Mouse (Mus musculus) small intestine, adult 2 months (tissue): ENCODE results near the gene Ncapd3. TPM values are rescaled to one million over a fixed set of nuclear protein-coding genes. Genes with fewer than 3 reads are reported as not detected.

ENCODE experiments used
- H3K27ac ChIP-seq: fragments of 200-500 bp; 2 replicates; pipeline ENCODE4 v1.5.1; 2012; ENCODE audit warnings: low read depth, low read length, control low read depth, inconsistent platforms; ENCODE audit not compliant: insufficient read depth
- H3K27me3 ChIP-seq: fragments of 200-500 bp; 2 replicates; pipeline ENCODE4 v1.6.1; 2012; ENCODE audit warnings: mild to moderate bottlenecking, moderate library complexity, low read length, inconsistent platforms; ENCODE audit not compliant: control insufficient read depth, insufficient read depth
- H3K36me3 ChIP-seq: fragments of 200-500 bp; 2 replicates; pipeline ENCODE4 v1.6.1; 2012; ENCODE audit warnings: mild to moderate bottlenecking, low read length, control low read depth, inconsistent platforms; ENCODE audit not compliant: control insufficient read depth, insufficient read depth
- H3K4me1 ChIP-seq: fragments of 200-500 bp; 2 replicates; pipeline ENCODE4 v1.6.1; 2012; ENCODE audit warnings: low read length, inconsistent platforms, mixed read lengths; ENCODE audit not compliant: control insufficient read depth, insufficient read depth, insufficient read length
- H3K4me3 ChIP-seq: fragments of 200-500 bp; 2 replicates; pipeline ENCODE4 v1.5.1; 2012; ENCODE audit warnings: low read depth, mild to moderate bottlenecking, control low read depth, inconsistent platforms, low read length, moderate library complexity
- CTCF ChIP-seq: fragments of 200-500 bp; IDR thresholded peaks from 2 replicates; pipeline ENCODE4 v1.5.1; 2012; ENCODE audit warnings: low read depth, mild to moderate bottlenecking, control low read depth, inconsistent platforms, low read length, moderate library complexity, mixed read lengths; ENCODE audit not compliant: insufficient replicate concordance, insufficient read length; ENCODE audit errors: extremely low read depth
- POLR2A ChIP-seq: fragments of 200-500 bp; IDR thresholded peaks from 2 replicates; pipeline ENCODE4 v1.6.1; 2012; ENCODE audit warnings: low read depth, mild to moderate bottlenecking, control low read depth, inconsistent platforms, low read length, moderate library complexity
- WGBS: fragments of 180-500 bp; shearing (Covaris S2); methylation state at CpG from one replicate; pipeline ENCODE4 v1.1.7; 2018; 5-methylcytosine and 5-hydroxymethylcytosine counted together
- polyA plus RNA-seq: library from polyadenylated mRNA; depleted of rRNA; stranded (reverse); fragments of >200 nt; gene quantifications from 2 replicates; pipeline ENCODE4 v1.2.3, GENCODE M21; 2012

The Ncapd3 gene
- polyA plus RNA-seq, 1 experiment, result 13.2 TPM

- Histone ChIP-seq H3K27me3 (no peaks in the 10 kb centered on the region), H3K36me3 (peaks cover 63% of the 10 kb centered on the region), H3K4me1 (no peaks in the 10 kb centered on the region), H3K27ac (no peak overlapping the region), H3K4me3 (no peak overlapping the region)
- 79% methylated on average over 5 of the region's 5 CpGs for WGBS
- TF ChIP-seq CTCF, result no peak
- TF ChIP-seq POLR2A, result no peak
Measured at GRCm38 (mm10) chr9:27009231-27009630, 20.7 kb upstream of the Ncapd3 start.

- TF ChIP-seq CTCF, result no peak
- TF ChIP-seq POLR2A, result no peak
- Histone ChIP-seq H3K27me3 (no peaks in the 10 kb centered on the region), H3K36me3 (peaks cover 61% of the 10 kb centered on the region), H3K4me1 (no peaks in the 10 kb centered on the region), H3K27ac (no peak overlapping the region), H3K4me3 (no peak overlapping the region)
- 86% methylated on average over 4 of the region's 4 CpGs for WGBS
Measured at GRCm38 (mm10) chr9:27011572-27011971, 18.4 kb upstream of the Ncapd3 start.

GRCm38 (mm10) chr9:27018961-27019360, 11.0 kb upstream of the Ncapd3 start:
- no peaks in the 10 kb centered on the region for H3K27me3 ChIP-seq
- no peak for TF ChIP-seq POLR2A
- no peak for TF ChIP-seq CTCF
- 94% methylated on average over 10 of the region's 10 CpGs for WGBS
- no peak overlapping the region for H3K4me3 ChIP-seq
- H3K27ac ChIP-seq, result no peak overlapping the region
- peaks cover 36% of the 10 kb centered on the region for H3K36me3 ChIP-seq
- no peaks in the 10 kb centered on the region for H3K4me1 ChIP-seq

GRCm38 (mm10) chr9:27023681-27024080, 6.3 kb upstream of the Ncapd3 start:
- H3K4me3 ChIP-seq, result no peak overlapping the region
- H3K27ac ChIP-seq, result no peak overlapping the region
- H3K27me3 ChIP-seq, result no peaks in the 10 kb centered on the region
- H3K4me1 ChIP-seq, result peaks cover 10% of the 10 kb centered on the region
- TF ChIP-seq CTCF (no peak), POLR2A (no peak)
- 76% methylated on average over 4 of the region's 4 CpGs for WGBS
- H3K36me3 ChIP-seq, result peaks cover 8% of the 10 kb centered on the region

GRCm38 (mm10) chr9:27026708-27027107, 3.3 kb upstream of the Ncapd3 start:
- peaks cover 10% of the 10 kb centered on the region for H3K4me1 ChIP-seq
- H3K27me3 ChIP-seq, result no peaks in the 10 kb centered on the region
- TF ChIP-seq POLR2A (no peak), CTCF (no peak)
- H3K4me3 ChIP-seq, result no peak overlapping the region
- H3K27ac ChIP-seq, result no peak overlapping the region
- 45% methylated on average over 1 of the region's 1 CpGs for WGBS
- H3K36me3 ChIP-seq, result no peaks in the 10 kb centered on the region; the same call in 1 of the 2 replicates

- WGBS, result under 1% methylated on average over 52 of the region's 52 CpGs
- no peak; the same call in 1 of the 2 replicates for TF ChIP-seq POLR2A
- TF ChIP-seq CTCF, result peak; percentile 40; the same call in 1 of the 2 replicates
- Histone ChIP-seq H3K27me3 (no peaks in the 10 kb centered on the region), H3K4me3 (peak overlapping the region; percentile 81), H3K4me1 (peaks cover 10% of the 10 kb centered on the region), H3K36me3 (no peaks in the 10 kb centered on the region), H3K27ac (peak overlapping the region; percentile 46)
Measured at GRCm38 (mm10) chr9:27029022-27029827, 750 bp upstream of the Ncapd3 start.

GRCm38 (mm10) chr9:27030763-27031100, 757 bp downstream of the Ncapd3 start:
- peaks cover 10% of the 10 kb centered on the region for H3K4me1 ChIP-seq
- 1% methylated on average over 17 of the region's 17 CpGs for WGBS
- TF ChIP-seq POLR2A (no peak), CTCF (no peak)
- no peaks in the 10 kb centered on the region for H3K27me3 ChIP-seq
- no peak overlapping the region for H3K27ac ChIP-seq
- no peaks in the 10 kb centered on the region for H3K36me3 ChIP-seq
- H3K4me3 ChIP-seq, result peak overlapping the region; percentile 81
